Comparison of ENCODE assay signal across 24 mouse cellular contexts in the genomic region with DNA sequence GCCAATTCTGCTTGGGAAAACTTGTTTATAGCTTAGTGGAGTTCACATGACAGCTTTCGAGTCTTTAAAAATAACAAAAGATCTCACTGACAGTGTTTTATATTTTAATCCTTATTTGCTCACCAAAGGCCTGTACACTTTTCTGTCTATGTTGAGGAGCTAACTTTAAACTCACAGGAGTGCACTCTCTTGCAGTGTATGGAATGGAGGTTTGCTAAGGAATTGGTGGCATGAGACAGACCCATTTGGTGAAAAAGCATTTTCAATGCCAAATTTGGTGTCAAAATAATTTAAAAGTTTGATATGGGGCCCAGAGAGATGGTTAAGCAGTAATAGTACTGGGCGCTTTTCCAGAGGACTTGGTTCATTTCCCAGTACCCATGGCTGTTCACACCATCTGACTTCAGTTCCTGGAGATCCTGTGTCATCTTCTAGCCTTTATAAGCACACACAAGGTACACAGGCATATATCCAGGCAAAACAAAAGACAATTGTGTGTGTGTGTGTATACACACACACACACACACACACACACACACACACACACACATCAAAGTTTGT. TPM values are rescaled to one million over a fixed set of nuclear protein-coding genes. Genes with fewer than 3 reads are reported as not detected.
DNase-seq lines count a peak whose midpoint lies in the region; ATAC-seq and TF ChIP-seq lines count a peak whose summit lies in the region.
"Had no signal": no experiment of that assay in that cellular context is flagged by ENCODE, and none has a peak within 500 bp of the region (broad histone marks: within the 10 kb centered on the region; RNA-seq: fewer than 3 reads in every experiment).

No protein-coding gene starts in this region.

- TF ChIP-seq CTCF in brain, embryonic 14.5 days (IDR thresholded peaks at IDR 0.05; ENCODE audit: borderline replicate concordance, extremely low read depth, insufficient read depth, insufficient read length), result no peak
- TF ChIP-seq CTCF in lung, adult 2 months (IDR thresholded peaks at IDR 0.05; ENCODE audit: insufficient read depth, low read length), result no peak

- H3K4me2 ChIP-seq in heart, embryonic 12.5 days, result no peak overlapping the region
- H3K4me2 ChIP-seq: heart, embryonic 13.5 days; hindbrain, embryonic 15.5 days; intestine, embryonic 15.5 days; limb, embryonic 13.5 days; liver, embryonic 13.5 days; lung, embryonic 15.5 days had no signal

- no peak overlapping the region for H3K9ac ChIP-seq in heart, embryonic 12.5 days
- H3K9ac ChIP-seq: heart, embryonic 13.5 days; hindbrain, embryonic 15.5 days; intestine, embryonic 15.5 days; limb, embryonic 13.5 days; liver, embryonic 13.5 days; lung, embryonic 15.5 days had no signal

- H3K4me1 ChIP-seq in heart, embryonic 12.5 days (replicated peaks), result no peaks in the 10 kb centered on the region
- no peaks in the 10 kb centered on the region for H3K4me1 ChIP-seq in lung, adult 2 months (ENCODE audit: control insufficient read depth, insufficient read depth, low read length)
- H3K4me1 ChIP-seq: heart, embryonic 13.5 days; hindbrain, embryonic 15.5 days; intestine, embryonic 15.5 days; limb, embryonic 13.5 days; liver, embryonic 13.5 days; lung, embryonic 15.5 days had no signal

- TF ChIP-seq POLR2A in brain, embryonic 14.5 days (IDR thresholded peaks at IDR 0.05; ENCODE audit: borderline replicate concordance, extremely low read depth, insufficient read depth, insufficient read length, poor library complexity, severe bottlenecking), result no peak
- no peak for TF ChIP-seq POLR2A in lung, adult 2 months (IDR thresholded peaks at IDR 0.05; ENCODE audit: borderline replicate concordance, extremely low read depth, low read depth, low read length)

- DNase-seq in adrenal gland, postnatal 14 days, result peak; percentile 7
- DNase-seq in adrenal gland, postnatal 36 days, result no peak
- peak; percentile 12 for DNase-seq in heart, adult 11 months
- peak; percentile 46 for DNase-seq in brain, embryonic 14.5 days (ENCODE audit: low read depth)
- DNase-seq in layer of hippocampus, adult 9-11 months, result peak; percentile 63
- DNase-seq in lung, adult 2 months, result no peak
- DNase-seq in urinary bladder, postnatal 10 days (ENCODE audit: low spot score), result no peak
- DNase-seq: cerebellum, adult 11 months; kidney, adult 9 months; kidney, postnatal 25 days; liver, embryonic 13.5 days; lung, postnatal 4 days; spleen, adult 18-20 months had no signal

- WGBS in heart, embryonic 12.5 days, result 75% methylated on average over 2 of the region's 2 CpGs
- 77% methylated on average over 2 of the region's 2 CpGs for WGBS in lung, adult 2 months

- no peaks in the 10 kb centered on the region for H3K27me3 ChIP-seq in heart, embryonic 12.5 days (replicated peaks)
- H3K27me3 ChIP-seq: heart, embryonic 13.5 days; hindbrain, embryonic 15.5 days; intestine, embryonic 15.5 days; limb, embryonic 13.5 days; liver, embryonic 13.5 days; lung, embryonic 15.5 days had no signal

- no peak overlapping the region for H3K4me3 ChIP-seq in heart, embryonic 12.5 days
- H3K4me3 ChIP-seq in lung, adult 2 months (replicated peaks; ENCODE audit: extremely low read depth, low read depth, low read length), result no peak overlapping the region
- H3K4me3 ChIP-seq: heart, embryonic 13.5 days; hindbrain, embryonic 15.5 days; intestine, embryonic 15.5 days; limb, embryonic 13.5 days; liver, embryonic 13.5 days; lung, embryonic 15.5 days had no signal

- H3K36me3 ChIP-seq in heart, embryonic 12.5 days, result no peaks in the 10 kb centered on the region
- H3K36me3 ChIP-seq: G1E; heart, embryonic 13.5 days; hindbrain, embryonic 15.5 days; intestine, embryonic 15.5 days; limb, embryonic 13.5 days; liver, embryonic 13.5 days; lung, embryonic 15.5 days had no signal

- ATAC-seq in heart, embryonic 12.5 days (ENCODE audit: insufficient number of reproducible peaks, low FRiP score), result no peak
- ATAC-seq: intestine, embryonic 15.5 days had no signal

- H3K9me3 ChIP-seq in heart, embryonic 12.5 days (replicated peaks), result no peaks in the 10 kb centered on the region
- H3K9me3 ChIP-seq: heart, embryonic 13.5 days; hindbrain, embryonic 15.5 days; intestine, embryonic 15.5 days; limb, embryonic 13.5 days; liver, embryonic 13.5 days; lung, embryonic 15.5 days had no signal

- H3K27ac ChIP-seq in heart, embryonic 12.5 days (ENCODE audit: poor library complexity, severe bottlenecking), result no peak overlapping the region
- H3K27ac ChIP-seq: heart, embryonic 13.5 days; hindbrain, embryonic 15.5 days; intestine, embryonic 15.5 days; limb, embryonic 13.5 days; liver, embryonic 13.5 days; lung, embryonic 15.5 days had no signal

RNA-seq across cellular contexts. Expression of gene Pzp, which starts 20.8 kb away (rescaled TPM):
- total RNA-seq in adrenal gland, postnatal 14 days (2021), result 21.9 and 306 TPM in 2 replicates
- 1 to 10 TPM in 1 of 2 experiments, under 1 TPM in 1; 0.26 to 1.9 TPM for total RNA-seq in adrenal gland, postnatal 36 days (2021)
- polyA plus RNA-seq in heart, embryonic 12.5 days (2016; fragmentation: Nextera tagmentation; extraction: Ambion mirVana), result 0.21 and 0.34 TPM in 2 replicates
- 0.12 TPM in 1 of 2 replicates, not detected in the other for polyA plus RNA-seq in brain, embryonic 14.5 days (2012; rRNA removed)
- 0.31 and 0.54 TPM in 2 replicates for polyA plus RNA-seq in lung, adult 2 months (2012; rRNA removed)
- total RNA-seq: common myeloid progenitor, adult 5-6 weeks; granulocyte monocyte progenitor cell, adult 5-6 weeks; midbrain, postnatal 0 days had no signal
- polyA plus RNA-seq: embryonic facial prominence, embryonic 11.5 days; G1E; limb, embryonic 13.5 days; midbrain, postnatal 0 days had no signal

Comparison
In these comparisons a context has a peak if more than half of its experiments do, and no peak if none do; other contexts are left out.
1. DNase-seq: peak in adrenal gland, postnatal 14 days (single experiment), heart, adult 11 months (single experiment), brain, embryonic 14.5 days (single experiment) and layer of hippocampus, adult 9-11 months (single experiment); none in adrenal gland, postnatal 36 days (0 of 2), lung, adult 2 months (single experiment) and urinary bladder, postnatal 10 days (single experiment).